Mouse (Mus musculus): ENCODE measurements at regions not wholly inside any gene's neighbourhood (a gene's known extent, or its start where the extent isn't known, plus 50 kb on each side); places are given as distances from the start of the nearest gene placed in this dataset.

DNA sequence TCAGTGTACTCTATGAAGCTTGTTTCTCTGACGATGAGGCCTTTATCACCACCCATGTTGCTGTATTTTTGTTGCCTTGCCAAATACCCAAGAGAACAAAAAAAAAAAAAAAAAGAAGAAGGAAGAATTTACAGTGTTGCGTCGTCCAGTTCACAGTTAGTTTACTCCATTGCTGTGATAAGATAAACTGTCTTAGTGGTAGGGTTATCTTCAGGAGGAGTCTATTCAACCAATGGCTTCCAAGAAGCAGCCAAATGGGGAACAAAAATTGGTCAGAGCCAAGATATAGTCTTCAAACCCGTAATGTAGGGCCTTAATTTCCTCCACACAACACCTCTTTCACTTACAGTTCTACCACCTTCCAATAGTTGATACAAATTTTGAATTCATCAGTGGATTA is 261.7 kb upstream of the Cobl start:
- TF ChIP-seq POLR2A (IDR thresholded peaks at IDR 0.05; ENCODE audit: borderline replicate concordance, insufficient read depth, low read length), result no peak
- no peak for TF ChIP-seq CTCF (IDR thresholded peaks at IDR 0.05; ENCODE audit: borderline replicate concordance, insufficient read depth, low read depth, low read length)

Data from cerebellum, adult 2 months (tissue).